Mouse (Mus musculus): ENCODE data around the gene Stk38. TPM values are rescaled to one million over a fixed set of nuclear protein-coding genes. Genes with fewer than 3 reads are reported as not detected.

Stk38 gene
- polyA plus RNA-seq, 1 experiment: 111 TPM

DNA sequence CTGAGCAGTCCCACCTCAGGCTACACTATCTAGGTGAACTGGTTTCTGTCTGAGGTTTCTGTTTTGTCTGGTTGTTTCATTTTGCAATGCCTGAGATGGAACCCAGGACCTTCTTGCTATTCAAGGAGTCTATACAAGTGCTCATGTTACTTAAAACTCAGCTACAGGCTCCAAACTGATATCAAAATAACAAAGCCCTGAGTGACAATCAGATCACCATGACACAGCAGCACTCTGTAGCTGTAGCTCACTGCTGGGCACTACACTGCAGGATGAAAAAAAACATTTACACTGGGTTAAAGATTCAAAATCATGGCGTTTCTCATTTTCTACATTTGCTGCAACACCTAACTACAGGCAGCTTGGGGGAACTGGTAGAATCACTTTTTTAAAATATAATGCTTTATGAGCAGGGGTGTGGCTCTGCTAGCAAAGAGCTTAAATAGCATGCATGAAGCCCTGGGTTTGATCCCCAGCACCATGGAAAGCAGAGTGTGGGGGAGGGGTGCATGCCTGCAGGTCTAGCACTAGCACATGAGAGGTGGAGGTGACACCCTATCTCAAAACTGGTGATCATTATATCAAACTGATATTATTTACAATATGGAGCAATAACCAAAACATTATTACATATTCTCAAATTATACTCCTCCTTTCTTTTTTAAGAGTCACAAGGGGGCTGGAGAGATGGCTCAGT lies 22.9 kb downstream of the Stk38 start:
- no peak for DNase-seq
- no peak for TF ChIP-seq CTCF (IDR thresholded peaks at IDR 0.05; ENCODE audit: insufficient read depth, low read length)
- Histone ChIP-seq H3K4me1 (ENCODE audit: control insufficient read depth, insufficient read depth, low read length) (no peaks in the 10 kb centered on the region), H3K4me3 (replicated peaks; ENCODE audit: extremely low read depth, low read depth, low read length) (no peak overlapping the region)
- WGBS: 83% methylated on average over 1 of the region's 1 CpGs

DNA sequence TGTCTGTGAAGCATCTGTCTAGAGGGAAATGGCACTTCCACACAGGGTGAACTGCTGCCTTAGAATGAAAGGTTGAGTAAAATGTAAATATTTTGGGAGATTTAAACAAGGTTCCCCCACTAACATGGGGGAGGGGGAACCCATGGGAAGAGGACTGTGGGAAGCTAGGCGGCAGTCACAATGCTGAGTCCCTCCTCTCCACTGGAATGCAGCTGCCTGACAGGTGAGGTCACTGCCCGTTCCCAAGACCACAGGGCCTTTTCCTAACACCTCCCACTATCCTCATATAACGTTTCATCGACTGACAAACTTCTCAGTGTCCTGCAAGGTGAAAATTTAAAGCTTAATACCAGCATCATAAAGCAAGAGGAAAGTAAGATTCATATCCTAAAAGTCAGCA lies 25.2 kb downstream of the Stk38 start:
- TF ChIP-seq POLR2A (IDR thresholded peaks at IDR 0.05; ENCODE audit: borderline replicate concordance, extremely low read depth, low read depth, low read length) (no peak), CTCF (IDR thresholded peaks at IDR 0.05; ENCODE audit: insufficient read depth, low read length) (no peak)
- Histone ChIP-seq H3K4me1 (ENCODE audit: control insufficient read depth, insufficient read depth, low read length) (no peaks in the 10 kb centered on the region), H3K4me3 (replicated peaks; ENCODE audit: extremely low read depth, low read depth, low read length) (no peak overlapping the region)
- WGBS: 22% methylated on average over 4 of the region's 4 CpGs
- DNase-seq: no peak

DNA sequence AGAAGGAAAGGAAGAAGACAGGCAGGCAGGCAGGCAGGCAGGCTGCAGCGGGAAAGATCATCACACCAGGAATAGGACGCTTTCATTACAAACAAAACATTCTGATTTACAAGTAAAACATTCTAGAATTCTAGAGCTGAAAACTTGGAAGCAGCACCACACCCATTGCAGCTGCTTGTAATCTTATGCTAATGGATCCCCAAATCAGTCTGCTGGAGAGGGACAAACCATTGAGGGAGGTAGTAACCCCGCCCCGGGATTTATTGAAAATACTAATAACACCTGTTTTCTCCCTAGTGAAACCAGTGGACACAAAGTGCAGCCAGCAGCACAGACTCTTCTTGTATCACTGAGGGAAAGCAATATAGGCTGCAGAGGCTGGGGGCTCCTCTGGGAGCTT lies 26.7 kb downstream of the Stk38 start:
- H3K4me1 ChIP-seq (ENCODE audit: control insufficient read depth, insufficient read depth, low read length): no peaks in the 10 kb centered on the region
- WGBS: 83% methylated on average over 4 of the region's 4 CpGs
- H3K4me3 ChIP-seq (replicated peaks; ENCODE audit: extremely low read depth, low read depth, low read length): no peak overlapping the region
- TF ChIP-seq CTCF (IDR thresholded peaks at IDR 0.05; ENCODE audit: insufficient read depth, low read length): no peak
- DNase-seq: no peak

DNA sequence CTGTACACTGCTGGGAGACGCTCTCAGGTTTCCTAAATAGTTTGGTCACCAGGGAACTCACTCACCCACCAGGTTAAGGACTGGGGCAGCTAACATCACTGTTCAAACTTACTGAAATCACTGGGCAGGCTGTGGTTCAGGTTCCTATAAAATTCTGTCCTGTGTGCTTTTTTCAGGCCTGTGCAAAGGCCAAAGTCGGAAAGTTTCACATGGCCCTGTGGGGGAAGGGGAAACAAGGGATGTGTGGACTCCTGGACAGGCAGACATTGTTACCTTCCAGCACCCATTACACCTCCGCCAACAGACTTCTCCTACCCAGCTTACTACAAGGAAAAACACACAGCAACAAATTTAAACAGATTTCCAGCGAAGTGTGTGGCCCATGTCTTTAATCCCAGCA lies 28.7 kb downstream of the Stk38 start:
- no peaks in the 10 kb centered on the region for H3K4me1 ChIP-seq (ENCODE audit: control insufficient read depth, insufficient read depth, low read length)
- TF ChIP-seq POLR2A (IDR thresholded peaks at IDR 0.05; ENCODE audit: borderline replicate concordance, extremely low read depth, low read depth, low read length): no peak
- TF ChIP-seq CTCF (IDR thresholded peaks at IDR 0.05; ENCODE audit: insufficient read depth, low read length): no peak
- 92% methylated on average over 4 of the region's 4 CpGs for WGBS

DNA sequence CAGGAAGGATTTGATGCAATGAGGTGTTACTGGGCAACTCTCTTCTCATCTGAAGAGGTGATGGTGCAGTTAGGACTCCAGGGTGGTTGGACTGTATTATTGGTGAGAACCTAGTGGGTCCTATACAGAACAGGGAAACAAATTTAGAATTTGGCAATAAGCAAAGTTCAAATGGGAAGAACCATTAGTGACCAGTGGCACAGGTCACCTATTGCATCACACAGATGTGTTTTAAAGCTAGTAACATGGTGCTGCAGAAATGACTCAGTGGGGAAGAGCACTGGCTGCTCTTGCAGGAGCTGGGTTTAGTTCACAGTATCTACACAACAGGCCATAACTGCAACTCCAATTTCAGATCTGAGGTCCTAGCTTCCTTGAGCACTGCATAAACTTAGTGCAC lies 37.7 kb downstream of the Stk38 start:
- Histone ChIP-seq H3K4me1 (ENCODE audit: control insufficient read depth, insufficient read depth, low read length) (no peaks in the 10 kb centered on the region; the same call in 1 of the 2 replicates), H3K4me3 (replicated peaks; ENCODE audit: extremely low read depth, low read depth, low read length) (no peak overlapping the region)
- DNase-seq: no peak
- TF ChIP-seq POLR2A (IDR thresholded peaks at IDR 0.05; ENCODE audit: borderline replicate concordance, extremely low read depth, low read depth, low read length): no peak
- no peak for TF ChIP-seq CTCF (IDR thresholded peaks at IDR 0.05; ENCODE audit: insufficient read depth, low read length)

More for the DNA sequence above, 28.7 kb downstream of the Stk38 start:
- no peak for DNase-seq
- H3K4me3 ChIP-seq (replicated peaks; ENCODE audit: extremely low read depth, low read depth, low read length): no peak overlapping the region

DNA sequence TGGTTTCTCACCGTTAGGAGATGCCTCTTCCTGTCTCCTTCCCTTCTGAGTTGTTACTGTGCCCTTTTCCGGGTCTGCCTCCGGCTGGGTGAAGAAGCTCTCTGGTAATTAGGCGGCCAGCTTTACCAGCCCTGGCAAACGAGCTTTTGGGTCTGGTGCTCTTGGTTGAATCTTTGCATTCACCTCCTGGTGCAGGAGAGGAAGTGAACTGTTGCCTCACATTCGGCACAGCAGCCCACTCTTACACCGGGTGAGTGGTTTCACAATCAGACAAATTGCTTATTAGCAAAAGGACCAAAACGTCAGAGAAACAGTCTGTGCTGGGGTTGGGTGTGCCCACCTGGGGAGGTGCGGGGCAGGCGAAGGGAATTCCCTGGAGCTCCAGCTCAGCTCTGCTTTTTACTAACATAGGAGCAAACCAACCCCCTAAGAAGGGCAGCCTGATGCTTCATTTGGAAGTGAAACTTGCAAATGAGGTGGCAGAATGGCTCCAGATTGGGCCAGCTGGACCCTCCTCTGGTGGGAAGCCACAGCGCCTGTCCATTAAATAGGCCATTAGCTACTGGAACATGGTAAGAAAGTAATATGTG lies 40.7 kb downstream of the Stk38 start:
- no peak for TF ChIP-seq POLR2A (IDR thresholded peaks at IDR 0.05; ENCODE audit: borderline replicate concordance, extremely low read depth, low read depth, low read length)
- TF ChIP-seq CTCF (IDR thresholded peaks at IDR 0.05; ENCODE audit: insufficient read depth, low read length): no peak
- WGBS: 59% methylated on average over 11 of the region's 11 CpGs
- no peak for DNase-seq
- no peak overlapping the region for H3K4me3 ChIP-seq (replicated peaks; ENCODE audit: extremely low read depth, low read depth, low read length)
- no peaks in the 10 kb centered on the region; the same call in 1 of the 2 replicates for H3K4me1 ChIP-seq (ENCODE audit: control insufficient read depth, insufficient read depth, low read length)

DNA sequence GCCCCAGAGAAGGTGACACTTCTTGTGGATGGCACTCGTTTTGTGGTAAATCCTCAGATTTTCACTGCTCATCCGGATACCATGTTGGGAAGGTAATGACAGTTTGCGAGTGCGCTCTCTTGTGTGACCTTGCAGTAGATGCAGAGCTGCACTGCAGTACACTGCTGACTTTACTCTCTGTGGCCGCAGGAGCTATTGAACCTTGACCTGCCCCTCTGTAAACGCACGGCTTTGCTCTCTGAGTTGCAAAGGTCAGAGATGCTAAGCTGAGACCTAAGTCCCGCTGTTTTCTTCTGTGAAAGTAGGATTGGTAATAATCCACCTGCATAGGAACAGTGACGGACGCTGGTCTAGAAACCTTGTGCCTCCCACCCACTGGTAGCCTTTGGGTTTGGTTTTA lies 46.2 kb downstream of the Stk38 start:
- TF ChIP-seq CTCF (IDR thresholded peaks at IDR 0.05; ENCODE audit: insufficient read depth, low read length) (no peak), POLR2A (IDR thresholded peaks at IDR 0.05; ENCODE audit: borderline replicate concordance, extremely low read depth, low read depth, low read length) (no peak)
- Histone ChIP-seq H3K4me3 (replicated peaks; ENCODE audit: extremely low read depth, low read depth, low read length) (no peak overlapping the region), H3K4me1 (ENCODE audit: control insufficient read depth, insufficient read depth, low read length) (no peaks in the 10 kb centered on the region; the same call in 1 of the 2 replicates)
- DNase-seq: no peak
- 86% methylated on average over 10 of the region's 10 CpGs for WGBS

DNA sequence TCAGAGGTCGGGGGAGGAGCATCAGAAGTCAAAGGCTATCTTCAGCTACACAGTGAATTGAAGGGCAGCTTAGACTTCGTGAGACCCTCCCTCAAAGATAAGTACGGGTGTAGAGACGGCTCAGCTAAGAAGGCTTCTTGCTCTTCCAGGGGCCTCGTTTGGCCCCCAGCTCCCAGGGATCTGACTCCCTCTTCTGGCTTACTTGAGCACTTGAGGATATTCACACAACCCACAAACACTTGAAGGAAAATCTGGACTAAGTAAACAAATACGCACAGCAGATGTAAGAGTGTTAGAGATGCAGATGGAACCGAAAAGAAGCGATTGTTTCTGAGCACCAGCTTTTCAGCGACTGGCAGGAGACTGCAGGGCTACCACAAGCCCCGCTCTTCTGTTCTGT lies 47.2 kb downstream of the Stk38 start:
- 44% methylated on average over 10 of the region's 10 CpGs for WGBS
- no peak for DNase-seq

DNA sequence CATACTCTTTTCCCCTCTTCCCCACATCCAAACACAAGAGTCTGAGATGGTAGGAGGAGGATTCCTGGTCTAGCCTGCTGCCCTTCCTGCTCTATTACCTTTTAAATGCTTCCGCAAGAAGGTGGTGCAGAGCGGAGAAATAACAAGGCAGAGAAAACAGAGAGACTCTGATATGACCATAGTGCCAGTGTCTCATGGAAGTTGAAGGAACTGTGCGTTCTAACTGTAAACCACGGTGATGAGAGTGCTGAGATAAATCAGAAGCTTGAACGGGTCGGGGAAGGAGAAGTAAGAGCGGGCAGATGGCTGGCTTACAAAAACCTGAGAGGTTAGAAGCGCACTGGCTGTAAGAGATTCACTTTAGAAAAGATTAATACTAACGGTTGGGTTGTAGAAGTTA lies 53.4 kb downstream of the Stk38 start:
- TF ChIP-seq POLR2A (IDR thresholded peaks at IDR 0.05; ENCODE audit: borderline replicate concordance, extremely low read depth, low read depth, low read length) (no peak), CTCF (IDR thresholded peaks at IDR 0.05; ENCODE audit: insufficient read depth, low read length) (no peak)
- WGBS: 87% methylated on average over 9 of the region's 9 CpGs
- H3K4me1 ChIP-seq (ENCODE audit: control insufficient read depth, insufficient read depth, low read length): peaks cover 14% of the 10 kb centered on the region
- peak overlapping the region; percentile 10 for H3K4me3 ChIP-seq (replicated peaks; ENCODE audit: extremely low read depth, low read depth, low read length)
- DNase-seq: no peak

More for the DNA sequence above, 47.2 kb downstream of the Stk38 start:
- TF ChIP-seq POLR2A (IDR thresholded peaks at IDR 0.05; ENCODE audit: borderline replicate concordance, extremely low read depth, low read depth, low read length) (no peak), CTCF (IDR thresholded peaks at IDR 0.05; ENCODE audit: insufficient read depth, low read length) (no peak)
- H3K4me1 ChIP-seq (ENCODE audit: control insufficient read depth, insufficient read depth, low read length): no peaks in the 10 kb centered on the region; the same call in 1 of the 2 replicates
- no peak overlapping the region for H3K4me3 ChIP-seq (replicated peaks; ENCODE audit: extremely low read depth, low read depth, low read length)

DNA sequence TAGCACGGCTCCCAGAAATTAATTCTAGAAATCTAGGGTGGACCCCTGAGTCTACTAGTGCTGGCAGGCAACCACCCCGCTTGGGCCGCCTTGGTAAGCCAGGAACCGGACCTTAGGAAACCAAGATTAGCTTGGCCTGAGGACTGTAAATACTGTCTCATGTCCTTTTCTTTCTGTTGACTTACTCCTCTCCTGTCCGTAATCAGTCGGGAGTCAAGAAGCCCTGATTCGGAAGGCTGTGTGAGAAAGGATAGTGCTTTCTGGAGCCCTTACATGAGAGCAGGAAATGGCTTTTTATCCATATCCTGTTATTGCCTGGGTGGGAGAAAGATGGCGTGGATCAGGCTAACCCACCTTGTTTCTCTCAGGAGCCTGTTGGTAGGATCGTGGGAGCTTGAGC lies 54.5 kb downstream of the Stk38 start:
- H3K4me1 ChIP-seq (ENCODE audit: control insufficient read depth, insufficient read depth, low read length): peaks cover 14% of the 10 kb centered on the region
- DNase-seq: peak; percentile 38
- WGBS: under 1% methylated on average over 9 of the region's 9 CpGs
- peak overlapping the region; percentile 96 for H3K4me3 ChIP-seq (replicated peaks; ENCODE audit: extremely low read depth, low read depth, low read length)
- TF ChIP-seq CTCF (IDR thresholded peaks at IDR 0.05; ENCODE audit: insufficient read depth, low read length) (no peak), POLR2A (IDR thresholded peaks at IDR 0.05; ENCODE audit: borderline replicate concordance, extremely low read depth, low read depth, low read length) (no peak)
